Mouse (Mus musculus) gastrocnemius, postnatal 4 days (tissue): ENCODE results near the gene Xxylt1. TPM values are rescaled to one million over a fixed set of nuclear protein-coding genes. Genes with fewer than 3 reads are reported as not detected.

Experiments used
- DNase-seq, 2 experiments: peaks; one replicate each; pipeline ENCODE4 v3.0.0; 2021 to 2022; ENCODE audit warnings: low spot score in 2 of 2, mixed read lengths in 2 of 2
- total RNA-seq, 2 experiments: library from RNA; stranded (reverse); gene quantifications; 2 replicates each; pipeline ENCODE4 v1.2.3; 2021

Xxylt1 gene
- total RNA-seq, 2 experiments from 2014 or later = 12.7 to 12.9 TPM

DNA sequence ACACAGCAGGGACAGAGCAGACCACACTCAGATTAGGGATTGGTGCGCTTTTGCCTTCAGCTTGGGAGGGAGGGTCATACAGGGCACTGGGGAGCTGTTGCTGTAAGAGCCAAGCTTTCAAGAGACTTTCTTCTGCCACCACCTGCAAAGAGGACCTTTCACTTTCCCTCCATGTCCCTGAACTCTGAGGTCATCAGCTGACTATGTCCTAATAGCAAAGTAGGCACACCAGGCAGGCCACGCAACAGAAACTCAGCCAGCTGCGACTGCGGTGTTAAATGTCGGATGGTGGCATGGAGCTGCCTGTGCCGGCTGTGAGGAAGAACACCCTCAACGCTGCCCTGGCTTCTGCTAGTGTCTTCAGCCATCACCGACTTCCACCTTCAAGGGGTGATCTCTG, 120.1 kb downstream of the Xxylt1 start:
- no peak for DNase-seq

DNA sequence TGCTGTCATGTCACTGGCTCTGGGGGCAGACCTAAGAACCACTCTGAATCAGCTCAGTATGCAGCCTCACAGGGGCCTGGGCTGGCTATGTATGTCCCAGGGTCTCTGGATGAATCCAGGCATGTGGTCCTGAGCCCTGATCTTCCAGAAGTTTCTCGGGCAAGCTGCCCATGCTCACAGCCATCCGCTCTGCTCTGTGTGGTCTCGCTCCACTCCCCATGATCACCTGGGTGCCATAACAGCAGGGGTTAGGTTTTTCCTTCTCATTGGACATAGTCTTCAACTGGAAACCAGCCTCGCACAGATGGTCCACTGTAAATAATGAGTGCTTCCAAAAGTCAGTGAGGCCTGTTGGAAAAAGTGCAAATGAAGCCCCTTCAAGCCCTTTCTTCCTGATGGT, 121.0 kb downstream of the Xxylt1 start:
- DNase-seq = no peak

DNA sequence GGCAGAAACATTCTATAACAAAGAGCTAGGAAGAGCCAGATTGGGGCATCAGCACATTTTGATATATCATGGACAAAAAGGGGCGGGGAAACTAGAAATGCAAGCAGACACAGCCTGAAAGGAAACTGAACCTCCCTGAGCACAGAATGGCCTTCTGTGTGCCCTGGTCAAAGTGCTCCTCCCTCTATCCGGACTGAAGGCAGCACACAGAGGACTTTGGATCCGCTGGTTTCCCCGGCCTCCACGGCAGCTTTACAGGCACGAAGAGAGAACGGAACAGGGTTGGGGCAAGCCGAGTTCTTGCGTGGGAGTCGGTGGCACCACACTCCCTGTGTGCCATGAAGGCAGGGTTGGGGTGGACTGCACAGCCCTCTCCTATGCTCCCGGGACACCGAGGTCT, 121.5 kb downstream of the Xxylt1 start:
- no peak for DNase-seq

DNA sequence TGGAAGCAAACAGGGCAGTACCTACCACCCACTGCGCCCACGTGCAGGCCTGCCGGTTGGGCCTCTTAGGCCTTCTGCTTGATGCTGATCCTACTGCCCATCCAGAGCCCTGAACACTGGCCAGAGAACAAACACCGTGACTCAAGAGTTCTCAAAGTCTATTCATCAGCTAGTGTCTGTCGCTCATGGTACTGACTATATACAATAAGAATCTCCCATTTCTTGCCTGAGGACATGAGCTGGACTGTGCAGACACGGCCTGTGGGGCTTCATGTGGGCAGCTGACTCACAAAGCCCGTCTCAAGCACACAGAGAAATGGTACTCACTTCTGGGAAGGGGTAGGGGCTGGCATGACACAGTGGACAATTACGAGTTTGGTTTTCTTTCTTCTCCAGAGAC, 125.1 kb downstream of the Xxylt1 start:
- DNase-seq = no peak

DNA sequence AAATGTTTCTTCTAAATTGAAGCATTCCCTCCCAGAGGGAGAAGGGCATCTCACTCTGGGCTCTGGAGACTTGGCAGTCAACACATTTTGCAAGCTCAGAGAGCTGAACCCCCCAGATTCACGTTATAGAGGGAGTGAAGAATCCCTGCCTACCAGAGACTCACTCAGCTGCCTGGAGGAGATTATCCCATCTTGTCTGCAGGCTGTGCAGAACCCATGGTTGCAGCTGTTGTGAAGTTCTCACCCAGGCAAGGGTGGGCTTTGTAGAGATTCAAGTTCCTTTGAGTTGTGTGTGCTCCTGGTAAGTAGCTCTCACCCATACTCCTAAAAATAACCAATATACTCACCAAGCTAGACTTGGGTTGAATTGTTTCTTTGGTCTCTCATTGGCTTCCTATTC, 132.6 kb downstream of the Xxylt1 start:
- DNase-seq = no peak

DNA sequence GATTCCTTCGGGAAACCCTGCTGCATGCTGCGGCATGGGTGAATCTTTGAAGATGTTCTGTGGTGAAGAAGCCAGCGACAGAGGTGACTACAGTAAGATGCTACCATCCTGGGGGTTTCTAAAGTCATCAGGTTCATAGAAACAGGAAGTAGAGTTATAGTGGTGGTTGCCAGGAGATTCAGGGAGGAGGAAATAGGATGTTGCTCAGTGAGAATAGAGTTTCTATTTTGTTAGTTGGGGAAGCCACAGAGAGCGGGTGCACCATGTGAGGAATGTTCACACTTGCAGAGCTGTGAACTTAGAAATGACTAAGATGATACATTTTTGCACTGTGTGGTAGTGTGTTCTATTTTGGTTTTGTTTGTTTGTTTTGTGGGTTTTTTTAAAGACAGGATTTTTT, 133.0 kb downstream of the Xxylt1 start:
- DNase-seq = no peak

DNA sequence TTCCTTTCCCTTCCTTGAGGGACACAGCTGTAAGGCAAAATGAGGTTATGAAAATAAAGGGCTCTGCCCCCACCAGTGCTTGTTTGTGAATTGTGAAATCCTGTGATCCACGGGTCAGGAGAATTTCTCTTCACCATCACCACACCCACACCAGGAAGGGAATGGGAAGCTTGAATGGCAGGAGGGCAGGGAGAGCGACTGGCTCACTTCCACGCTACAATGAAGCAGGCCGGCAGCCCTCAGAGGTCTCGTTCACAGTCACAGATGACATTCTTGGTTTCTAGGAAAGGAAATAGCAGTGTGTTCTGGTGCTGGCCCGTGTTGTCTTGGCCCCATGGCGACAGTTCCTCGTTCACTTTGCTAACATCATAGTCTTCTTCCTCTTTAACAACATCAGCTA, 136.3 kb downstream of the Xxylt1 start:
- no peak for DNase-seq

DNA sequence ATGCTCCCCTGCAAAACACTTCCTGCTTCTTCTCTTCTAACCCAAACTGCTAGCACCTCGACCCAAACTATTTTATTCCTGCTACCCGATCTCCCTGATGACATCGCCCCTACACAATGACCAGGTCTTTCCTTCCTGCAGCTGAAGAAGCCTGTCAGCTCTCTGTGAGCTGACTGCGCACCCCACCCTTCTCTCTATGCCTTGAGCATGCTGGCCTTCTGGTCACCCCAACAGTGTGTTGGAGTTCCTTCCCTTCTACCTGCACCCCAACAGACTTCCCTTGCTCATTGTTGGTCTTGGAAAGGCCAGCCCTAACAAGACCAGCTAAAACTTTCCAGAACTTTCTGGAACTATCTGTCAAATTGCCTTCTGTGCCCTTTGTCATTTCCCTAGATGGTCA, 137.3 kb downstream of the Xxylt1 start:
- no peak for DNase-seq

DNA sequence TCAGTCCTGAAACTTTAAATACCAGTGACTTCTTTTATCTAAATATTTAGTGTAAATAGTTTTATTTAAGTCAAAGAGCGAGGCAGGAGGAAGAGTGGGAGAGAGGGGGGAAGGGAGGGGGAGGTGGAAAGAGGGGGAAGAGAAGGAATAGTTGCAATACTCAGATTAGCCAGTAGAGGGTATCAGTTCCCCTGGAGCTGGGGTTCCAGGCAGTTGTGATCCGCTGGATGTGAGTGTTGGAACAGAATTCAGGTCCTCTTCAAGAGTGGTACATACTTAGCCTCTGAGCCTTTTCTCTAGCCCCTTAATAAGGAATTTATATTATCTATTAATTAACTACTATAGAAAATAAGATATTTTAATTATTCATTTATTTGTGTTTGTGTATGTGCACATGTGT, 140.5 kb downstream of the Xxylt1 start:
- no peak for DNase-seq

DNA sequence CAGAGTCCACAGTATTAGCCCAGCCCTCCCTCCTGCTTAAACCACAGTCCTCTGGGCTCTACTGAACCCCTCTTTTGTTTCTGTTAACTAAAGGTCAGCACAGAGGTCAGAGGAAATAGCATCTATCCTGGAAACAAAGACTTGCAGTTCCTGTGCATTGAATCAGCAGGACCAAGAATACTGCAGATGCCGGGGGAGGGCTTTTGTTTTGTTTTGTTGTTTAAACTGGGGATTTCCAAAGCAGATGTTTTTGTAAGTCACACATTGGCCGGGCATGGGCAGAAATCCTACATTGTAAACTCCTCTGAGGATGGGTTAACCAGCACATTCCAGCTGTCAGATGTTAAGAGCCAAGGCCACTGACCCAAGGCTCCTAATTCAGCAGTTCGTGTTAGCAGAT, 141.3 kb downstream of the Xxylt1 start:
- no peak for DNase-seq

DNA sequence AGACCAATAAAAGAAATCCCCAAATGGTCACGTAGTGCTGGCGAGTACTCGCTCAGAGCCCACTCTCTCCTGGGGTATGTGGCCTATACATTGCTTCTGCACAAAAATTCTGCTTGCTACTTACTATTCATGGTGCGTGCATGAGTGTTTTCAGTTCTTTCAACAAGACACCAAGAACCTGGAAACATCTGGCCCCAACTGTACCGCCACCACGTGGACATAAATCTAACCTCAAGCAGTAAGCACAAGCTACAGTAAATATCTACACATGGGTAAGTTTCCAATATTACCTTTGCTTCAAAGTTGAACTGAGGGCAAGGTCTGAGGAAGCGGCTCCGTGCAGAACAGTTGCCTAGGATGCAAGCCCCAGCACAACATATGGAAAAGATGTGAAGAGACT, 142.0 kb downstream of the Xxylt1 start:
- no peak for DNase-seq

DNA sequence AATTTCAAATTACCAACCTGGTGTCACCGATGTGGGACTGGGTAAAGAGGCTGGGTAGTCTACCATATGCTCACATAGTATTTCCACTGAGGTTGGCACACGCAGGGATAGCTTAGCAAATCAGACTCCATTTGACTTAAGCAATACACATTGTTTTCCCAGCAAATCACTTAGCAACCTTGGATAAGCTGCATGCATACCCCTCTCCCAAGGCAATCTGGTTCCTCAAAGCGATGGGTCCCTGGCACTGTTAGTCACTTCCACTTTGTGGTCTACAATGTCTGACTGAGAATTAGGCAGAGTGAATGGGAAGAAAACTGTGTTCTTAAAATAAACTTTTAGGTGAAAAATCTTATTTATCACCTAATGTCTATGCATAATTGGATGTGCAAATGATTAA, 142.6 kb downstream of the Xxylt1 start:
- DNase-seq = no peak

DNA sequence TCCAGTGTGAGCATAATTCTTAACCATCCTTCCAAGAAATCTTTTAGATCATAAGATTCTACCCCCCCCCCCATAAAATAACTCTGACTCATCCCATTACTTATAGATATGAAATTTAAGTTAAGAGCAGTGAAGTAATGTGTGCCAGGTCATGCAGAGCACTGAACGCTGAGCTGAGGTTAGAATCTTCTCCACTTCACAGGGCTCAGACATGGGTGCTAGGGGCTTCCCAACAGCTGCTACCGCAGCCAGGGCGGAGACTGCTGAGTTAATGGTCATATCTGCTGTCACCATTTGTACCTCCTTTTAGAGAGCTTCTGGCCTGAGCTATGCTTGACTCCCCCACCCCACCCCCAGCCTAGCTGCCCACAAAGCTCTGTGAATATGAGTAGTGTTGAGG, 143.6 kb downstream of the Xxylt1 start:
- no peak for DNase-seq

DNA sequence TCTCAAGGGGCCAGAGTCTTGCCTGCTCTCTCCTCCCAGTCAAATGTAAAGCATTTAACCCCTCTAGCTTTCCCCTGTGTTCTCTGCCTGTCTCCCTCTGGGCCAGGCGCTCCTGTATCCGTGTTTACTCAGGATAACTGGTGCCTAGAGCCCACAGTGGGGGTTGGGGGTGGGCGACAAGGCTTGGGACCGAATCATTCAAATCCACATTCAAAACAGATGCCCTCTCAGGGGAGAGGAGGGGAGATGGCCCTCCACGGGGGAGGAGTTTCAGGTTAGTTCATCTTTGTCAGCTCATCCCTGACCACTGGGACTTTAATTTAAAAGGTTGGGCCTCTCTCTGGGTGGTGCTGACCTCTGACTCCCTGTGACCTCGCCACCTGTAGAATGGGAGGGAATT, 144.8 kb downstream of the Xxylt1 start:
- DNase-seq = no peak

DNA sequence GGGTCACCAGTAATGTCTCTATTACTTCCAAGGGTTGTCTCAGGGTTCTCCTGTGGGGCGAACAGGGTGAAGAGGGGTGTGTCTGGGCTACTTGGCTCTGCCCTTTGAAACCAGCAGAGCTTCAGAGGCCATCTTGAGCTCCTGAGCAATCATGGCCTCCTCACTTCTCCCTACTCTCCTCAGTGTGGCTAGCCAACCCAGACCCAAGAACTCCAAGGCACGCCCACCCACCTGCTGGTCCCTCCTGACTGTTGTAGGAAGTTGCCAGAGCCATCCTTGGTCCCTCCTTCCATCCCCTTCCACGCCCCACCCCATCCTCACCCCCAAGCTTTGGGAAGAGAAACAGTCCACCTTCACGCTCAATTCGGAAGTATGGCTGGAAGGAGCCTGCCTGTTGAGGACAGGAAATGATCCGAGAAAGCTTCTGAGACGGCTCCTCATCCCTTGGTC, 145.2 kb downstream of the Xxylt1 start:
- DNase-seq = no peak

DNA sequence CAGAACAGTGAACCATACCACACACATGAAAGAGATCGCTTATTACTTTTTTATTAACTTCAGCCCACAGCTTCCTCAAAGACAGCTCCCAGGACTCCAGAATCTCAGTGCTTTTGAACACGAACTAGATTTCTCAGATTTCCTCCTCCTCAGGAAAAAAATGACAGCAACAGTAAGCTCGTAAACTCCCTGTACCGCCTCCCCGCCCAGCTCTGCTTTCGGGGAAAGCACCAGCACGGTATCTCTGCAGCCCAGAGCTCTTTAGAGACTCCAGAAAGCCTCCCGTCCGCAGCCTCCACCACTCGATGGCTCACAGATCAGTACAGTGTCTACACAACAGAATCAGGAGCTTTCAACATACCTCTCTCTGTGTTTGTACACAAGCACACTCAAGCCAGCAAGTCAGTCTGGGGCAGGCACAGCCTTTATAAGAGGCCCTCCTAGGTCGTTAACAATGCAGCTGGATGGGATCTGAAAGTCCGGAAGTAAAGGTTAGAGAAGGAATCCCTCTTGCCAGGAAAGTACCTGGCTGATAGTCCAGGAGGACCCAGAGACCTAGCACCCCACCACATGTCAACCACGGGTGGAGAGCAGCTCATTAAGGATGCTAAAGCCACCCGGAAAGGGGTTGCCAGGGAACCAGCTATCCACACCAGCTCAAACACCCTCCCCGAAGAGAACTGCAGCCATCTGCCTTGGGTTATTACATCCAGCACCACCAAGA, 146.1 kb downstream of the Xxylt1 start:
- no peak for DNase-seq

DNA sequence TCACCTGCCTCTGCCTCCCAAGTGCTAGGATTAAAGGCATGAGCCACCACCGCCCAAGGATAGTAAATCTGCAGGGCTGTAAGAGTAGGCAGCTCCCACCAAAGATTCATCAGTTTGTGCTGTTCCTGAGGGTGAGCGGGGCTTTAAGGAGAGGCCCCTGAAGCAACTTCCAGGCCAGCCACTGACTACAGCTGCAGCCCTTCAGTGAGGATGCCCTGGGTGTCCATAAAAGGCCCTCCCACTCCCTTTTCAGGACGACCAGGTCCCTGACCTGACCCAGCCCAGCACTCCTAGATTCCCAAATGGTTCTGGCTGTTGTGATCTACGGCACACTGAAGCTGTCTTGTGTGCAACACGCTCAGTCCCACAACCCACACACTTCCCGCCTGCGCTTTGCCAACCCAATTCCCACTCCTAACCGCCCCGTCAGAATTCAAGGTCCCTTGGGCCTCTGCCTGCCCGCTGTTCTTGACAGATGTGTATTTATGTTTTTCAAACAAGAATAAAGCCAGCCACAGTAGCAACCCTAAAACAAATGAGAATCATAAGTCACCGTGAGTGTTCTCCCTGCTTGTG, 146.9 kb downstream of the Xxylt1 start:
- DNase-seq = no peak

DNA sequence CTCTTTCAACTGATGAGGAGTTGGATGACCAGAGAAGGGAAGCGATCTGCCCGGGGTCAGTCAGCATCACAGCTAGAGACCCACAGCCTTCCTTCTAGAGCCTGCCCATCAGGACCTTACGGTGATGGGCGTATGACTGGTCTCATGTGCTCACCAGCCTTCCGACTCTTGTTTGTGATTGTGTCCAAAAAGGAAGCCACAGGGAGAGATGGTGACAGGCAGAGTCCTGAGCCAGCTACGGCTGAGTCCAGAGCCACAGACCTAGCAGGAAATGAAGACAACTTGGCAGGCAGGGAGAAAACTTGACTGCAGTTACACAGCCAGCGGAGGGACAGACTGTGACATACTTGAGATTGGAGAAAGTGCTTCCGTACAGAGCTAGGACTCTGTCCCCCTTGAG, 147.9 kb downstream of the Xxylt1 start:
- DNase-seq = no peak

DNA sequence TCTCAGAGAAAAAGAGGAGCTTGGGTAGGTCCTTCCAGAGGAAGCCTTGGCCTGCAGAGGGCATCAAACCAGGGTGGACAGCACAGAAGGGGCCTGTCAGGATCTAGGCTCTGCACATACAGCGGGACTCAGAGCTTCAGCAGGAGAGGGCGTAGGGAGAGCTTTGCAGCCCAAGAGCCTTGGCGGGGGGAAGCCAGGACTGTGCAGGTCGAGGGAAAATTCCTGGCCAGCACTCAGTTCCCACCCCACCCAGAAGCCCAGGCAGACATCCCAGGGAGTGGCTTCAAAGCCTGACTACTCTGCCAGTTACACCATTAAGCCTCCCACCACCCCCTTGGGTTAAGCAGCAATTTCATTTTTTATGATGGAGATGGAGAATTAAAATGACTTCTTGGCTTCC, 148.4 kb downstream of the Xxylt1 start:
- no peak for DNase-seq

DNA sequence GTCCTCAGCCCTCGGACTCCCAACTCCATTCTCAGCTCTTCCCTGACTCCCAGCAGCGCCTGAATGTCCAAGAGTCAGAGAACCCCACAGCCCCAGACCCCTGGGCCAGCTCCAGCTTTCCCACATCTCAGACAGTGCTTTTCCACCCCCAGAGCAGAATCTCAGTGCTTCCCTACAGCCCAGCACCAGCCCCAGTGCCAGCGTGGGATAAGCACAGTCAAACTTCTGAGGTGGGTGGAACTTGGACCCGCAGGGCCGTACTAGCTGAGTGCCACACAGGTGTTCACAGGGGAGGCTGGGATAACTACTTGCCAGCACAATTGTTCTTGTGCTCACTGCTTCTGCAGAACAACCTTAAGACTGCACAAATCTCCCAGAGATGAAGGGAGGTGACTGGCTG, 149.0 kb downstream of the Xxylt1 start:
- DNase-seq = no peak

DNA sequence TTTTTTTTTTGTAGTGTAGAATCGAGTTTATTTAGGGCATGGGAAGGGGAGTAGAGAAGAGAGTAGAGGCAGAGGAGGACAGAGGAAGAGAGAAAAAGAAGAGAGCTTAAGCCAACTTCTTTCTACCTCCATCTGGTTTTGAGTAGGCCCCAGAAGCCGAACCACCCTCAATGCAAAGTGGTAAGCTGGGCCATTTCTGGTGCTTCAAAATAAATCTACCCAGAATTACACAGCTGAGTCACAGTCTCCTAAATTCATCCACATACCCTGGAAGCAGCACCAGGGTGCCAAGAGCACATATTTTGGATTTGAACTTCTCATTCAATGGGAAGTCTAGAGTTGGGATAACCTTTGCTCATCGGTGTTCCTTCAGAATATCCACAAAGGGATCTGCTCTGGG, 152.1 kb downstream of the Xxylt1 start:
- DNase-seq = no peak

DNA sequence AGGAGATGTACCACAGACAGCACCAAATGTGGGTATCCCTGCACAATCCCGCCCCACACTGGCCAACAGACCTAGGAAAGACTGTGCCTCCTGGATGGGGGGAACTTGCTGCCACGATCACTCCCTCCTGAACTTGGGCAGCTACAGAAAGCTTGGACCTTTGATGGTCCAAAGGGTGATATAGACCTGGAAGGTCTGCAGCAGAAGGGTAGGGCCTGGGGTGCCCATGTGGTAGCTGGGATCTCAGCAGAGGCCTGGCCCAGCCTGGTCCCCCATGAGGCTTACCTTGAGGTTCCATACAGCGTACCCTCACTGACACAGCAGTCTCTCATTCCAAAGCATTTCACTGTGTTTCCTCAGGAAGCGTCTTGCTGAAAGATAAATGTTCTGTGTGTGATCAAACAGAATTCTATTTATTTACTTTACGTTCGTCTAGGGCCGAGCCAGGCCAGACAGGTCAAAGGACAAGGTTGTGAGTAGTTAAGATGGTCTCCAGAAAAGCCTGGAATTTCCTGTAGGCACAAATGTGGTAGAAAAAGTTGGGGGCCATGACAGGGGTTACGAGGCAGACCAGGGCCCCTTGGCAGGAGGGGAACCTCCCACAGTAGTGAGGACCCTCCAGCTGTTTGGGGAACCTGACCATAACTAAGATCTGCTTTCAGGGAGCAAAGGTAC, 153.0 kb downstream of the Xxylt1 start:
- no peak for DNase-seq

DNA sequence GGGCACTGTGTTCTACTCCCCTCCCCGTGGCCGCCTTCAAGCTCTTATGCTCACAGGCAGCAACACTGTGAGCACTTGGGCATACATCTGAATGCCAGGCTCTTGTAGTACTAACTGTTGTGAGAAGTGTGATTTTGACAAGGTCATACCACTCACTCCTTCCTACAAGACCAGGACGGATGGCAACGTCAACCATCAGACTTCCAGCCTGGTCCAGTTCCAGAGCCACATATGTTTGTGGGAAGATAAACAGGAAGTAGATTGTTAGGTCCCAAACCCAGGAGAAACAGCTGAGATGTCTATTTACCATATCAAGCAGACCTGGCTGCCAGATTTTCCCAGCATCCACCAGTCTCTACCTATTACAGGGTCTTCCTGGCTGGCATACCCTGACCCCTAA, 155.7 kb downstream of the Xxylt1 start:
- no peak for DNase-seq
